Mouse (Mus musculus) forebrain, embryonic 14.5 days (tissue): ENCODE measurements around the gene Slc25a27. TPM values are rescaled to one million over a fixed set of nuclear protein-coding genes. Genes with fewer than 3 reads are reported as not detected.
A peak's percentile ranks its signal among the peaks of the same experiment; 100 is the strongest.

Source experiments
- ATAC-seq: fragments of 200-750 bp; cut with Nextera tagmentation; 2 replicates; pipeline ENCODE4 v1.8.0; 2017; ENCODE audit warnings: mild to moderate bottlenecking, moderate library complexity
- DNase-seq: peaks from one replicate; pipeline ENCODE4 v3.0.0-alpha.2; 2015; ENCODE audit warnings: low spot score
- H3K27ac ChIP-seq: fragments of 300-500 bp; sonication (generic); 2 replicates; pipeline ENCODE4 v1.5.1; 2014; ENCODE audit warnings: low read depth, mild to moderate bottlenecking, control low read depth, low read length, moderate library complexity
- H3K27me3 ChIP-seq: fragments of 300-500 bp; sonication (generic); replicated peaks from 2 replicates; pipeline ENCODE4 v1.6.1; 2014; ENCODE audit warnings: low read length, control low read depth, mixed read lengths; ENCODE audit not compliant: control insufficient read depth, insufficient read depth
- H3K36me3 ChIP-seq: fragments of 300-500 bp; sonication (generic); 2 replicates; pipeline ENCODE4 v1.6.1; 2014; ENCODE audit warnings: low read length, control low read depth; ENCODE audit not compliant: control insufficient read depth, insufficient read depth
- H3K4me1 ChIP-seq: fragments of 300-500 bp; sonication (generic); 2 replicates; pipeline ENCODE4 v1.6.1; 2014; ENCODE audit warnings: antibody characterized with exemption, low read length, control low read depth; ENCODE audit not compliant: control insufficient read depth, insufficient read depth
- H3K4me2 ChIP-seq: fragments of 300-500 bp; sonication (generic); 2 replicates; pipeline ENCODE4 v1.6.1; 2014; ENCODE audit warnings: mild to moderate bottlenecking, control low read depth, low read length
- H3K4me3 ChIP-seq: fragments of 300-500 bp; sonication (generic); 2 replicates; pipeline ENCODE4 v1.5.1; 2014; ENCODE audit warnings: low read depth, low read length, control low read depth
- H3K9ac ChIP-seq: fragments of 300-500 bp; sonication (generic); 2 replicates; pipeline ENCODE4 v1.6.1; 2014; ENCODE audit warnings: mild to moderate bottlenecking, low read length, control low read depth, moderate library complexity
- H3K9me3 ChIP-seq: fragments of 300-500 bp; sonication (generic); replicated peaks from 2 replicates; pipeline ENCODE4 v1.6.1; 2016; ENCODE audit warnings: low read length, control low read depth, mixed read lengths; ENCODE audit not compliant: control insufficient read depth
- WGBS: fragments of 180-500 bp; shearing (Covaris S2); extraction: QIAGEN DNeasy Blood & Tissue Kit; methylation state at CpG from one replicate; pipeline ENCODE4 v1.1.7; 2014; 5-methylcytosine and 5-hydroxymethylcytosine counted together
- polyA plus RNA-seq: library from polyadenylated mRNA; unstranded; fragments of >200 nt; fragmentation: Nextera tagmentation; extraction: Ambion mirVana; gene quantifications from 2 replicates; pipeline ENCODE4 v1.2.1, GENCODE M21; 2014

Gene Slc25a27
- polyA plus RNA-seq, 1 experiment from 2014 or later, result 31.6 TPM

GRCm38 (mm10) chr17:43637146-43637545, 29.9 kb downstream of the Slc25a27 start:
- WGBS, result 92% methylated on average over 4 of the region's 4 CpGs
- Histone ChIP-seq H3K9me3 (no peaks in the 10 kb centered on the region), H3K4me1 (no peaks in the 10 kb centered on the region), H3K27ac (no peak overlapping the region), H3K36me3 (peaks cover 10% of the 10 kb centered on the region), H3K4me2 (no peak overlapping the region), H3K27me3 (no peaks in the 10 kb centered on the region), H3K4me3 (no peak overlapping the region), H3K9ac (no peak overlapping the region)
- ATAC-seq (no peak), DNase-seq (no peak)

- DNase-seq (peak; percentile 6), ATAC-seq (0 out of 2 replicates have a peak, but pooled peaks have one; percentile 7)
- Histone ChIP-seq H3K27ac (no peak overlapping the region), H3K27me3 (peaks cover 28% of the 10 kb centered on the region), H3K9ac (no peak overlapping the region), H3K9me3 (no peaks in the 10 kb centered on the region), H3K36me3 (no peaks in the 10 kb centered on the region), H3K4me1 (peaks cover 6% of the 10 kb centered on the region; the same call in 1 of the 2 replicates), H3K4me3 (peak overlapping the region; percentile 40), H3K4me2 (peak overlapping the region; percentile 84)
- 36% methylated on average over 13 of the region's 13 CpGs for WGBS
Measured at GRCm38 (mm10) chr17:43630427-43630760, 36.6 kb downstream of the Slc25a27 start.

- WGBS, result 2% methylated on average over 62 of the region's 83 CpGs
- peak within 1 kb of the TSS; percentile 40 for H3K4me3 ChIP-seq
- H3K4me2 ChIP-seq, result peak within 1 kb of the TSS; percentile 84
Measured at GRCm38 (mm10) chr17:43629496-43630426, 37.3 kb downstream of the Slc25a27 start, which contains the start of gene Tdrd6. TSS of gene Tdrd6 (minus strand) at chr17:43630299.

GRCm38 (mm10) chr17:43629026-43629495, 38.0 kb downstream of the Slc25a27 start:
- peak overlapping the region; percentile 56 for H3K9ac ChIP-seq
- H3K9me3 ChIP-seq, result no peaks in the 10 kb centered on the region
- H3K4me1 ChIP-seq, result peaks cover 6% of the 10 kb centered on the region; the same call in 1 of the 2 replicates
- 26% methylated on average over 24 of the region's 24 CpGs for WGBS
- peak overlapping the region; percentile 40 for H3K4me3 ChIP-seq
- peaks cover 28% of the 10 kb centered on the region for H3K27me3 ChIP-seq
- ATAC-seq (0 out of 2 replicates have a peak, but pooled peaks have one; percentile 6), DNase-seq (no peak)
- H3K27ac ChIP-seq, result no peak overlapping the region
- peak overlapping the region; percentile 84 for H3K4me2 ChIP-seq
- no peaks in the 10 kb centered on the region for H3K36me3 ChIP-seq

More at GRCm38 (mm10) chr17:43629496-43630426, 37.3 kb downstream of the Slc25a27 start, which contains the start of gene Tdrd6:
- ATAC-seq (peak; percentile 72), DNase-seq (peak; percentile 9)
- peaks cover 6% of the 10 kb centered on the region; the same call in 1 of the 2 replicates for H3K4me1 ChIP-seq
- H3K27ac ChIP-seq, result no peak within 1 kb of the TSS
- H3K9ac ChIP-seq, result peak within 1 kb of the TSS; percentile 56
- H3K9me3 ChIP-seq, result no peaks in the 10 kb centered on the region
- H3K27me3 ChIP-seq, result peaks cover 28% of the 10 kb centered on the region
- H3K36me3 ChIP-seq, result no peaks in the 10 kb centered on the region

GRCm38 (mm10) chr17:43628246-43628645, 38.8 kb downstream of the Slc25a27 start:
- Histone ChIP-seq H3K9ac (no peak overlapping the region), H3K4me1 (peaks cover 6% of the 10 kb centered on the region; the same call in 1 of the 2 replicates), H3K9me3 (no peaks in the 10 kb centered on the region), H3K36me3 (no peaks in the 10 kb centered on the region), H3K27ac (no peak overlapping the region), H3K4me2 (no peak overlapping the region), H3K27me3 (peaks cover 28% of the 10 kb centered on the region), H3K4me3 (no peak overlapping the region)
- 92% methylated on average over 10 of the region's 10 CpGs for WGBS
- no peak for ATAC-seq
- no peak for DNase-seq

GRCm38 (mm10) chr17:43622076-43622475, 44.9 kb downstream of the Slc25a27 start:
- no peak for ATAC-seq
- Histone ChIP-seq H3K4me2 (no peak overlapping the region), H3K27ac (no peak overlapping the region), H3K4me1 (no peaks in the 10 kb centered on the region), H3K9me3 (no peaks in the 10 kb centered on the region), H3K9ac (no peak overlapping the region), H3K4me3 (no peak overlapping the region), H3K27me3 (no peaks in the 10 kb centered on the region), H3K36me3 (no peaks in the 10 kb centered on the region)
- no peak for DNase-seq
- WGBS, result 93% methylated on average over 10 of the region's 10 CpGs

- ATAC-seq (no peak), DNase-seq (no peak)
- Histone ChIP-seq H3K4me1 (no peaks in the 10 kb centered on the region), H3K4me2 (no peak overlapping the region), H3K4me3 (no peak overlapping the region), H3K27me3 (no peaks in the 10 kb centered on the region), H3K36me3 (no peaks in the 10 kb centered on the region), H3K9ac (no peak overlapping the region), H3K9me3 (no peaks in the 10 kb centered on the region), H3K27ac (no peak overlapping the region)
- 91% methylated on average over 9 of the region's 9 CpGs for WGBS
Measured at GRCm38 (mm10) chr17:43619156-43619555, 47.9 kb downstream of the Slc25a27 start.

- Histone ChIP-seq H3K9ac (no peak overlapping the region), H3K4me3 (no peak overlapping the region), H3K27ac (no peak overlapping the region), H3K36me3 (no peaks in the 10 kb centered on the region), H3K4me2 (no peak overlapping the region), H3K27me3 (no peaks in the 10 kb centered on the region), H3K9me3 (no peaks in the 10 kb centered on the region), H3K4me1 (no peaks in the 10 kb centered on the region)
- DNase-seq (no peak), ATAC-seq (no peak)
- WGBS, result 75% methylated on average over 3 of the region's 3 CpGs
Measured at GRCm38 (mm10) chr17:43612221-43612620, 54.8 kb downstream of the Slc25a27 start.

GRCm38 (mm10) chr17:43611586-43611985, 55.4 kb downstream of the Slc25a27 start:
- Histone ChIP-seq H3K27me3 (no peaks in the 10 kb centered on the region), H3K36me3 (no peaks in the 10 kb centered on the region), H3K4me3 (no peak overlapping the region), H3K9me3 (no peaks in the 10 kb centered on the region), H3K4me1 (no peaks in the 10 kb centered on the region), H3K27ac (no peak overlapping the region), H3K9ac (no peak overlapping the region), H3K4me2 (no peak overlapping the region)
- DNase-seq (peak; percentile 89), ATAC-seq (peak; percentile 68)
- 20% methylated on average over 7 of the region's 7 CpGs for WGBS
